Mouse (Mus musculus): ENCODE measurements around the gene Steap1. TPM values are rescaled to one million over a fixed set of nuclear protein-coding genes. Genes with fewer than 3 reads are reported as not detected.

The Steap1 gene
- polyA plus RNA-seq (2015; fragmentation: Nextera tagmentation; extraction: Ambion mirVana): 4.1 and 5.7 TPM in 2 replicates

DNA sequence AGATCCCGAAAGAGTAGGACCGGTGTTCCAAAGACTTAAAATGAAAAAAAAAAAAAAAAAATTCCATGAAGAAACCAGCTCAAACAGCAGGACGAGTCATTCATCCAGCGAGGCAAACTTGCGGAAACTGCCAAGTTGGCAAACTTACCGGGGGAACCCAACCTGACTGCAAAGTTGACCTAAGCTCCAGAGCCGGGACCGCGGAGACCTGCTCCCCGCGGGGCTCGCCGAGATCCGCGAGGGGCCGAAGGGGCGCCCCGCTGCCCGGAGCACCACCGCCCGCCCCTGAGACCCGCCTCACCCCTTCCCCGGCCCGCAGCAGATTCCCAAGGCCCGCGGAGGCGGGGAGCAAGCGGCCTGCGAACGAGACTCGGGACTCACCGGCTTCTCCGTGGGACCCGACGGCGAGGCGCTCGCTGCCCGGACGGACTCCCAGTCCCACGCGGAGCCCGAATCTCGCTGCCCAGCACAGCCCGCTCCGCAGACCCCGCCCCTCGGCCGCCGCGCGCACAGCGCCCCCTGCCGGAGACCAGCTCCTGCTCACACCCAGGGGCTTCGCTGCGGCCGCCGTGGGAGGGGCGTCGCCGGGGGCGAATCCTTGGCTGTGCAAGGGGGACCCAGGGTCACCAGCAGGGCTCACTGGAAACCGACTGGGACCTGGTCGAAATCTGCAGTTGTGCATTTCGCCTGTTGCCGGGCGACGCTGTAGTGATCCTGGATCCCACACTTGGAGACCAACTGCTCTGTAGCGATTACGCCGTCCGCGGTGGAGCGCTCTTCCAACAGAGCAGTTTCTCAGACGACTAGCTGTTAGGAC, at the start of gene Steap1:
TSS of gene Steap1 (minus strand) at position 461 of the 817 bp plus-strand sequence.
- no peak within 1 kb of the TSS for H3K27ac ChIP-seq (ENCODE audit: low read length)
- ATAC-seq: peak; percentile 98
- H3K9ac ChIP-seq (ENCODE audit: low read depth, low read length): peak within 1 kb of the TSS; percentile 78
- peak within 1 kb of the TSS; percentile 66 for H3K4me3 ChIP-seq (ENCODE audit: low read length)
- no peaks in the 10 kb centered on the region for H3K4me1 ChIP-seq (ENCODE audit: control insufficient read depth, insufficient read depth, low read length)
- no peaks in the 10 kb centered on the region for H3K9me3 ChIP-seq (ENCODE audit: control insufficient read depth, low read length)
- H3K4me2 ChIP-seq (ENCODE audit: low read depth, low read length): peak within 1 kb of the TSS; percentile 86
- no peaks in the 10 kb centered on the region for H3K36me3 ChIP-seq (ENCODE audit: control insufficient read depth, insufficient read depth, low read length)
- no peaks in the 10 kb centered on the region for H3K27me3 ChIP-seq (replicated peaks; ENCODE audit: control insufficient read depth, insufficient read depth, low read length)
- under 1% methylated on average over 73 of the region's 75 CpGs for WGBS

DNA sequence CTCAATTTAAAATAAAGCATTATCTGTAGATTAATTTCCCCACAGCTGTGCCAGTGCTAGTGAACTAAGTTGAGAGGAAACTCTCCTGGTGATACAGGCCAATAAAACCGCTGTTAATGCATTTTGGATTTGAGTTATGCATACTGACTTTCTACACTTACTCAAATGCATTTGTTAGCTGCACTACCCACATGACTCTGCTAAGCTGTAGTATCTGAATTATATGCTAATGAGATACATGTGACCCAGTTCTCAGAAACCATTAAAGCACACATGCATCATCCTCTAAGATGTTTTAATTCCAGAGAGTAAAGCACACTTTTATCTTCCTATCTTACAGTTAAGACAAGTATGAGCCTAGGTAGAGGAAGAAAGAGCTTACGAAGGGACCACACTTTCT, 38.0 kb upstream of the Steap1 start:
- H3K27ac ChIP-seq (ENCODE audit: low read length): no peak overlapping the region
- no peak overlapping the region for H3K4me3 ChIP-seq (ENCODE audit: low read length)
- no peak overlapping the region for H3K4me2 ChIP-seq (ENCODE audit: low read depth, low read length)
- no peaks in the 10 kb centered on the region for H3K36me3 ChIP-seq (ENCODE audit: control insufficient read depth, insufficient read depth, low read length)
- no peak for ATAC-seq
- H3K4me1 ChIP-seq (ENCODE audit: control insufficient read depth, insufficient read depth, low read length): no peaks in the 10 kb centered on the region
- H3K9me3 ChIP-seq (ENCODE audit: control insufficient read depth, low read length): no peaks in the 10 kb centered on the region
- no peaks in the 10 kb centered on the region for H3K27me3 ChIP-seq (replicated peaks; ENCODE audit: control insufficient read depth, insufficient read depth, low read length)
- 83% methylated on average over 2 of the region's 2 CpGs for WGBS
- no peak overlapping the region for H3K9ac ChIP-seq (ENCODE audit: low read depth, low read length)

DNA sequence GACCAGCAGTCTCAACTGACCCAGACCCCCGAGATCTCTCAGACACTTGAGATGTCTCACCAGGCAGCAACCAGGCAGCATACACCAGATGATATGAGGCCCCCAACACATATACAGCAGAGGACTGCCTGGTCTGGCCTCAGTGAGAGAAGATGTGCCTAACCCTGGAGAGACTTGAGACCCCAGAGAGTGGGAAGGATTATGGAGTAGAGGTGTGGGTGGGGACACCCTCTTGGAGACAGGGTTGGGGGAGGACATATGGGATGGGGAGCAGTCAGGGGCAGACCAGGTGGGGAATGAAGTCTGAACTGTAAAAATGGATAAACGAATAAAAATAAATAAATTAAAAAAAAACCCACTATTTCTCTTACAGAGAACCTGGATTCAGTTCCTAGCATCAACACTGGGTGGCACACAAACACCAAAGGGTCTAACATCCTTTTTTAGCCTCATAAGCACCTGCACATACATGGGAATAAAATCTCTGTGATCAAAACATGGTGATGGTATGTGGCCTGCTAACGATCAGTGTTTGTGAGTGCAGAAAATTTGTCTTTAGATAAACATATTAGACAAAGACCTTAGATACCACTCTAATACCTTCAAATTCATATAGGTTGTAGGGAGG, 7.4 kb upstream of the Steap1 start:
- Histone ChIP-seq H3K9ac (ENCODE audit: low read depth, low read length) (no peak overlapping the region), H3K27me3 (replicated peaks; ENCODE audit: control insufficient read depth, insufficient read depth, low read length) (no peaks in the 10 kb centered on the region), H3K9me3 (ENCODE audit: control insufficient read depth, low read length) (no peaks in the 10 kb centered on the region), H3K4me1 (ENCODE audit: control insufficient read depth, insufficient read depth, low read length) (no peaks in the 10 kb centered on the region), H3K36me3 (ENCODE audit: control insufficient read depth, insufficient read depth, low read length) (no peaks in the 10 kb centered on the region), H3K4me3 (ENCODE audit: low read length) (no peak overlapping the region), H3K4me2 (ENCODE audit: low read depth, low read length) (no peak overlapping the region), H3K27ac (ENCODE audit: low read length) (no peak overlapping the region)
- ATAC-seq: no peak
- WGBS: 74% methylated on average over 3 of the region's 3 CpGs

DNA sequence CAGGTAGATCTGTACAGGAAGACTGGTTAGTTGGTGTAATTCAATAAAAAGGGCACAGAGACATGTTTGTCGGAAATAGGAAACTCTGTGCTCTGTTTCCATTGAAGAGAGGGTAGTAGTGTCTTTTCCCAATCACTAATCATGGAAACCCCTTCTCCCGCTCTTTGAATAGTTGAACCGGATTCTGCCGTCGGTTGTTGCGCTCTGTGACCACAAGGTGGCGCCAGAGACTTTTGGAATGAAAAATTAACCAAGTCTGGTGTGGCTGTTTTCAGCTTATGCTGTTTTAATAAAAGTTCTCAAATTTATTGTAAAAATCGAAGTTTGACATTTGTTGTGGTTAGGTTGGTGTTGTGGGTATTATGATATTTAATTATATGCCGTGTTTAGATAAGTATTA, 5.9 kb upstream of the Steap1 start:
- Histone ChIP-seq H3K9me3 (ENCODE audit: control insufficient read depth, low read length) (no peaks in the 10 kb centered on the region), H3K9ac (ENCODE audit: low read depth, low read length) (no peak overlapping the region), H3K27me3 (replicated peaks; ENCODE audit: control insufficient read depth, insufficient read depth, low read length) (no peaks in the 10 kb centered on the region), H3K27ac (ENCODE audit: low read length) (no peak overlapping the region), H3K36me3 (ENCODE audit: control insufficient read depth, insufficient read depth, low read length) (no peaks in the 10 kb centered on the region), H3K4me1 (ENCODE audit: control insufficient read depth, insufficient read depth, low read length) (no peaks in the 10 kb centered on the region), H3K4me3 (ENCODE audit: low read length) (no peak overlapping the region), H3K4me2 (ENCODE audit: low read depth, low read length) (no peak overlapping the region)
- 3% methylated on average over 9 of the region's 9 CpGs for WGBS
- no peak for ATAC-seq

DNA sequence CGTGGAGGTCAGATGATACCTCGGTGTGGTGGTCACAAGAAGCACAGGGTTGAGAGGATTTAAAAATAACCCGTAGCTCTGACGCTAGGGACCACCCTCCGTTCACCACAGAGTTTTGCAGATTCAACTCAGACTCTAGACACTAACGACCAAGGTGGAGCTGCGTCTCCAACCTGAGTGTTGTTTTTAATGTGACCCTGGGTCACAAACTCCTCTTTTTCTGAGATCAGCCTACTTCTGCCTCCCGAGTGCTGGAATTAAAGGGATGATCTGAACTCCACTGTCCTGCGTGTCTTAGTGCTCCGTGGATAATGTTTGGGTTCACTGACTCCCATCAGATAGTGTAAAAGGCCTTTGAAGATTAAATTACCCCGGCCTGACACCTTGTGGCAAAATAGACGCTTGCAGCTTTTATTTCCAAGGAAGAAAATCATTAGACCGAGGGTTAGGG, 671 bp upstream of the Steap1 start:
- peak overlapping the region; percentile 86 for H3K4me2 ChIP-seq (ENCODE audit: low read depth, low read length)
- peak overlapping the region; percentile 66 for H3K4me3 ChIP-seq (ENCODE audit: low read length)
- under 1% methylated on average over 13 of the region's 13 CpGs for WGBS
- peak overlapping the region; percentile 78 for H3K9ac ChIP-seq (ENCODE audit: low read depth, low read length)
- no peaks in the 10 kb centered on the region for H3K4me1 ChIP-seq (ENCODE audit: control insufficient read depth, insufficient read depth, low read length)
- no peak overlapping the region for H3K27ac ChIP-seq (ENCODE audit: low read length)
- H3K9me3 ChIP-seq (ENCODE audit: control insufficient read depth, low read length): no peaks in the 10 kb centered on the region
- peak; percentile 66 for ATAC-seq
- no peaks in the 10 kb centered on the region for H3K36me3 ChIP-seq (ENCODE audit: control insufficient read depth, insufficient read depth, low read length)
- H3K27me3 ChIP-seq (replicated peaks; ENCODE audit: control insufficient read depth, insufficient read depth, low read length): no peaks in the 10 kb centered on the region

DNA sequence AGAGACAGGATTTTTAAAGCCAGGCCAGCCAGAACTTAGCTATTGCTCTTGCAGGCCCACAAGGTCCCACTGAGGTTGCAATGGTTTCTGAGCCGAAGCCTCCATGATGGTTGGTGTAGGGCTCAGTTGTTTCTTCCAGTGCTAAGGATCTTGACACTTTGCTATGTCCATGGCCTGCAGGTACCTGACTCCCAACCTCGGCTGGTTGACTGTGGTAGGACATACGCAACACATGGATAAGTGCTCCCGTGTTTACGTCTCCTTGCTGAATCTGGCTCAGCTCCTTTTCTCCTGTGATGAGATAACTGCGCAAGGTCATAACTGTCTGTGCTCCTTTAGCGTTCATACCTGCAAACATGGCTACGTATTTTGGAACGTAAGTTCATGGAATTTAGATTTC, 14.7 kb downstream of the Steap1 start:
- Histone ChIP-seq H3K4me1 (ENCODE audit: control insufficient read depth, insufficient read depth, low read length) (no peaks in the 10 kb centered on the region), H3K36me3 (ENCODE audit: control insufficient read depth, insufficient read depth, low read length) (no peaks in the 10 kb centered on the region), H3K27ac (ENCODE audit: low read length) (no peak overlapping the region), H3K27me3 (replicated peaks; ENCODE audit: control insufficient read depth, insufficient read depth, low read length) (no peaks in the 10 kb centered on the region), H3K9ac (ENCODE audit: low read depth, low read length) (no peak overlapping the region), H3K9me3 (ENCODE audit: control insufficient read depth, low read length) (no peaks in the 10 kb centered on the region), H3K4me3 (ENCODE audit: low read length) (no peak overlapping the region), H3K4me2 (ENCODE audit: low read depth, low read length) (no peak overlapping the region)
- ATAC-seq: no peak
- 89% methylated on average over 9 of the region's 9 CpGs for WGBS

DNA sequence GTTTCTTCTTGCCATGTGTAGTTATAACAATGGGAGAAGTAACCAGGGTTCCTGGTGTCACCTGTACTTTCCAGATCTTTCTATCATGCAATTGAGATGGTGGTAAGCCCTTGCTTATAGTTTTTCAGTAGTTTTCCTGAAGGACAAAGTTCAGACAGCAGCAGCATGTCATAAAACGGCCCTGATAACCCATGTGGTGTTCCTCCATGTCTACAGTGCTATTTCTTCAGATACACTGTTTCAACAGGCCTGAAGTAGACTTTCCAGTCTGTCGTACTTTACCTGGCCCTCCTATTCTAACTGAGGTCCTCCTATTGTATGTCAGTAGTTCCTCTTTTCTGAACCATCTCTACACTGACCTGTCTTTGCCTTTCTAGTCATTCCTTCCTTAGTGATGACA, 16.3 kb downstream of the Steap1 start:
- WGBS: 58% methylated on average over 2 of the region's 2 CpGs
- 0 out of 2 replicates have a peak overlapping the region, but pooled peaks have one; percentile 3 for H3K27ac ChIP-seq (ENCODE audit: low read length)

DNA sequence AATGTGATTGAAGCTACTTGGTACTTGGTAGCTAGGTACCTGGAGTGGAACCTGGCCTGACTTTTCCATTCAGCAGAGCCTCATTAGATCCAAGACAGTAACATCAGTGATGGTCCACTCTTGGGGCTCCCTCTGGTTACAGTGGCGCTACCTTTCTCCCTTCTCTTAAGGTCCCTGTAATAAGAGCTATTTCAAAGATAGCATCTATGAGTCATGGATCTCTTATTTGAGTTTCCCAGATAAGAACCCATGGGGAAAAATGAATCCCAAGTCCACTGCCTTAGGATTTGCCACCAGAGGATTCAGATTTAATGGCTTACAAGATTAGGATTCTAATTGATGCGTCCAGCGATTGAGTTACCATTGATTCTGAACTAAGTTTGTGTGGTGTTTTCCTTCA, 16.9 kb downstream of the Steap1 start:
- 76% methylated on average over 3 of the region's 3 CpGs for WGBS
- peak; percentile 72 for ATAC-seq
- Histone ChIP-seq H3K4me1 (ENCODE audit: control insufficient read depth, insufficient read depth, low read length) (no peaks in the 10 kb centered on the region), H3K9ac (ENCODE audit: low read depth, low read length) (no peak overlapping the region), H3K9me3 (ENCODE audit: control insufficient read depth, low read length) (no peaks in the 10 kb centered on the region), H3K4me2 (ENCODE audit: low read depth, low read length) (no peak overlapping the region), H3K27me3 (replicated peaks; ENCODE audit: control insufficient read depth, insufficient read depth, low read length) (no peaks in the 10 kb centered on the region), H3K36me3 (ENCODE audit: control insufficient read depth, insufficient read depth, low read length) (no peaks in the 10 kb centered on the region), H3K4me3 (ENCODE audit: low read length) (no peak overlapping the region), H3K27ac (ENCODE audit: low read length) (no peak overlapping the region)

More for the DNA sequence above, 16.3 kb downstream of the Steap1 start:
- no peaks in the 10 kb centered on the region for H3K27me3 ChIP-seq (replicated peaks; ENCODE audit: control insufficient read depth, insufficient read depth, low read length)
- peak; percentile 89 for ATAC-seq
- no peak overlapping the region for H3K4me2 ChIP-seq (ENCODE audit: low read depth, low read length)
- no peaks in the 10 kb centered on the region for H3K9me3 ChIP-seq (ENCODE audit: control insufficient read depth, low read length)
- H3K4me3 ChIP-seq (ENCODE audit: low read length): no peak overlapping the region
- no peaks in the 10 kb centered on the region for H3K4me1 ChIP-seq (ENCODE audit: control insufficient read depth, insufficient read depth, low read length)
- H3K9ac ChIP-seq (ENCODE audit: low read depth, low read length): no peak overlapping the region
- H3K36me3 ChIP-seq (ENCODE audit: control insufficient read depth, insufficient read depth, low read length): no peaks in the 10 kb centered on the region

DNA sequence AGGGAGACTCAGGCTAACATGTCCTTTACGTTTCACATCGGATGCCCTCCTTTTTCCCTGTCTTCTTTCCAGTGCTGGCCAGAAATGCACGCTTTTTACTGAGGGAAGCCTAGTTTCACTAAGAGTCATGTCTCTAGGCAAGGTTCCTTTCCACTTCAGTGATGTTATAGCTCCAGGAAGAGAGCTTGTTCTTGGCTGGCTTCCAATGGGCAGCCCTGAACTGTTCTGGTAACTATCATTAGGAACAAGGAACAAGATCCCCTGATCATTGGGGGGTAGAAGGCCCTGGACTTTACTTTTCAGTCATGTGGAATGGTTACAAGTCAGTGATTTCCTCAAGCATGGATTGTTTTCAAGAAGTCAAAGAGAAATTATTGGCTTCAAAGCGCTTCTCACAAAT, 19.2 kb downstream of the Steap1 start:
- no peaks in the 10 kb centered on the region for H3K9me3 ChIP-seq (ENCODE audit: control insufficient read depth, low read length)
- no peaks in the 10 kb centered on the region for H3K27me3 ChIP-seq (replicated peaks; ENCODE audit: control insufficient read depth, insufficient read depth, low read length)
- H3K4me1 ChIP-seq (ENCODE audit: control insufficient read depth, insufficient read depth, low read length): no peaks in the 10 kb centered on the region
- no peak overlapping the region for H3K27ac ChIP-seq (ENCODE audit: low read length)
- H3K36me3 ChIP-seq (ENCODE audit: control insufficient read depth, insufficient read depth, low read length): no peaks in the 10 kb centered on the region
- no peak for ATAC-seq
- no peak overlapping the region for H3K4me2 ChIP-seq (ENCODE audit: low read depth, low read length)
- no peak overlapping the region for H3K4me3 ChIP-seq (ENCODE audit: low read length)
- H3K9ac ChIP-seq (ENCODE audit: low read depth, low read length): no peak overlapping the region
- WGBS: 88% methylated on average over 4 of the region's 4 CpGs

Data from intestine, embryonic 16.5 days (tissue).